Mouse (Mus musculus): Measurements from ENCODE around the gene Ttc39d. TPM values are rescaled to one million over a fixed set of nuclear protein-coding genes. Genes with fewer than 3 reads are reported as not detected.
"Not testable (repeated sequence)": the region's sequence is repeated elsewhere in the genome, so short reads cannot be mapped to it uniquely, and the experiment has no call there.

Gene Ttc39d
- polyA plus RNA-seq, 1 experiment: not detected

- H3K4me3 ChIP-seq (replicated peaks; ENCODE audit: control insufficient read depth, low read depth, low read length): peak overlapping the region; percentile 97
- 0% methylated on average over 34 of the region's 36 CpGs for WGBS
- H3K27ac ChIP-seq (ENCODE audit: control insufficient read depth, insufficient read depth, low read depth, low read length, poor library complexity): peak overlapping the region; percentile 97
- H3K4me1 ChIP-seq (ENCODE audit: control insufficient read depth, insufficient read depth, low read length): no peaks in the 10 kb centered on the region; the same call in 1 of the 2 replicates
- no peak for TF ChIP-seq POLR2A (IDR thresholded peaks at IDR 0.05; ENCODE audit: borderline replicate concordance, control insufficient read depth, low read depth, low read length)
- TF ChIP-seq CTCF (IDR thresholded peaks at IDR 0.05; ENCODE audit: control insufficient read depth, insufficient read depth, low read length): no peak
Measured at GRCm38 (mm10) chr17:80206301-80206670, 974 bp upstream of the Ttc39d start.

DNA sequence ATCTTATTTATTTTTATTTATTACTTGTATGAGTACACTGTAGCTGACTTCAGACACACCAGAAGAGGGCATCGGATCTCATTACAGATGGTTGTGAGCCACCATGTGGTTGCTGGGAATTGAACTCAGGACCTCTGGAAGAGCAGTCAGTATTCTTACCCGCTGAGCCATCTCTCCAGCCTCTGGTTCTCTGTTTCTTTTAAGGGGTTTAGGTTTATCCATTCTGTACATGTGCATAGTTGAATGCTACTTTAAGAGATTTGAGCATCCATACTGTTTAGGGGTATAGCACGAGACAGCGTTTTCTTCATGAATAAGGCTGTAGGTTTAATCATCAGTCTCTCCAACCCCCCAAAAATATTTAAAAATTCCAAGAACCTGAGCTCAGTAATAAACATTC, 6.7 kb downstream of the Ttc39d start:
- not testable (repeated sequence) for H3K27ac ChIP-seq (ENCODE audit: control insufficient read depth, insufficient read depth, low read depth, low read length, poor library complexity); H3K4me1 ChIP-seq (ENCODE audit: control insufficient read depth, insufficient read depth, low read length); H3K4me3 ChIP-seq (replicated peaks; ENCODE audit: control insufficient read depth, low read depth, low read length)
- WGBS: 91% methylated on average over 4 of the region's 4 CpGs

- TF ChIP-seq CTCF (IDR thresholded peaks at IDR 0.05; ENCODE audit: control insufficient read depth, insufficient read depth, low read length) (no peak), POLR2A (IDR thresholded peaks at IDR 0.05; ENCODE audit: borderline replicate concordance, control insufficient read depth, low read depth, low read length) (no peak)
- Histone ChIP-seq H3K4me3 (replicated peaks; ENCODE audit: control insufficient read depth, low read depth, low read length) (no peak overlapping the region), H3K27ac (ENCODE audit: control insufficient read depth, insufficient read depth, low read depth, low read length, poor library complexity) (no peak overlapping the region), H3K4me1 (ENCODE audit: control insufficient read depth, insufficient read depth, low read length) (no peaks in the 10 kb centered on the region; the same call in 1 of the 2 replicates)
- WGBS: 87% methylated on average over 2 of the region's 2 CpGs
Measured at GRCm38 (mm10) chr17:80220131-80220530, 12.9 kb downstream of the Ttc39d start.

GRCm38 (mm10) chr17:80221202-80221601, 13.9 kb downstream of the Ttc39d start:
- TF ChIP-seq CTCF (IDR thresholded peaks at IDR 0.05; ENCODE audit: control insufficient read depth, insufficient read depth, low read length): no peak
- TF ChIP-seq POLR2A (IDR thresholded peaks at IDR 0.05; ENCODE audit: borderline replicate concordance, control insufficient read depth, low read depth, low read length): no peak
- no peak overlapping the region for H3K27ac ChIP-seq (ENCODE audit: control insufficient read depth, insufficient read depth, low read depth, low read length, poor library complexity)
- WGBS: 62% methylated on average over 9 of the region's 9 CpGs
- H3K4me3 ChIP-seq (replicated peaks; ENCODE audit: control insufficient read depth, low read depth, low read length): no peak overlapping the region
- H3K4me1 ChIP-seq (ENCODE audit: control insufficient read depth, insufficient read depth, low read length): no peaks in the 10 kb centered on the region; the same call in 1 of the 2 replicates

GRCm38 (mm10) chr17:80221890-80222628, 14.8 kb downstream of the Ttc39d start:
- Histone ChIP-seq H3K4me3 (replicated peaks; ENCODE audit: control insufficient read depth, low read depth, low read length) (no peak overlapping the region), H3K27ac (ENCODE audit: control insufficient read depth, insufficient read depth, low read depth, low read length, poor library complexity) (no peak overlapping the region), H3K4me1 (ENCODE audit: control insufficient read depth, insufficient read depth, low read length) (no peaks in the 10 kb centered on the region; the same call in 1 of the 2 replicates)
- 52% methylated on average over 3 of the region's 3 CpGs for WGBS
- peak; percentile 50; the same call in 1 of the 2 replicates for TF ChIP-seq CTCF (IDR thresholded peaks at IDR 0.05; ENCODE audit: control insufficient read depth, insufficient read depth, low read length)
- TF ChIP-seq POLR2A (IDR thresholded peaks at IDR 0.05; ENCODE audit: borderline replicate concordance, control insufficient read depth, low read depth, low read length): no peak

DNA sequence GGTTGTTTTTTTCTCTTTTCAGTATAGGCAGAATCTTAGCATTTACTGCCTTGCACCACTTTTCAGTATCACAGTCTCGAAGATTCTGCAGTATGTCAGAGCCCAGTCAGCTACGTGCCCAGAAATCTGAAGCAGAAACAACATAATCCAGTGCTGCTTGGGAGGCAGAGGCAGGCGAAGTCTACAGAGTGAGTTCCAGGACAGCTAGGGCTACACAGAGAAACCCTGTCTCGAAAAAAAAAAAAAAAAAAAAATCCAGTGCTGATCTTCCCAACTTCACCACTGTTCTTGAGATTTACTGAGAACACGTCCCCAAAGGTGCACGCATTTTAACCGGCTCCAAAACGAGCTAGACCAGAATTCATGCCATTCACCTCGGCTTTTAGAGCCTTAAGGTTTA, 16.6 kb downstream of the Ttc39d start:
- 6% methylated on average over 9 of the region's 9 CpGs for WGBS
- peak overlapping the region; percentile 64 for H3K4me3 ChIP-seq (replicated peaks; ENCODE audit: control insufficient read depth, low read depth, low read length)
- TF ChIP-seq CTCF (IDR thresholded peaks at IDR 0.05; ENCODE audit: control insufficient read depth, insufficient read depth, low read length) (no peak), POLR2A (IDR thresholded peaks at IDR 0.05; ENCODE audit: borderline replicate concordance, control insufficient read depth, low read depth, low read length) (no peak)

GRCm38 (mm10) chr17:80224326-80225116, 17.3 kb downstream of the Ttc39d start, which contains the start of gene Gemin6:
TSS of gene Gemin6 (plus strand) at chr17:80224441.
- WGBS: under 1% methylated on average over 33 of the region's 33 CpGs
- peak; percentile 72; the same call in 1 of the 2 replicates for TF ChIP-seq POLR2A (IDR thresholded peaks at IDR 0.05; ENCODE audit: borderline replicate concordance, control insufficient read depth, low read depth, low read length)
- no peak for TF ChIP-seq CTCF (IDR thresholded peaks at IDR 0.05; ENCODE audit: control insufficient read depth, insufficient read depth, low read length)
- H3K4me3 ChIP-seq (replicated peaks; ENCODE audit: control insufficient read depth, low read depth, low read length): peak within 1 kb of the TSS; percentile 64
- peak within 1 kb of the TSS; percentile 27; the same call in 1 of the 2 replicates for H3K27ac ChIP-seq (ENCODE audit: control insufficient read depth, insufficient read depth, low read depth, low read length, poor library complexity)
- no peaks in the 10 kb centered on the region; the same call in 1 of the 2 replicates for H3K4me1 ChIP-seq (ENCODE audit: control insufficient read depth, insufficient read depth, low read length)

More for the DNA sequence above, 16.6 kb downstream of the Ttc39d start:
- H3K27ac ChIP-seq (ENCODE audit: control insufficient read depth, insufficient read depth, low read depth, low read length, poor library complexity): no peak overlapping the region
- H3K4me1 ChIP-seq (ENCODE audit: control insufficient read depth, insufficient read depth, low read length): no peaks in the 10 kb centered on the region; the same call in 1 of the 2 replicates

- not testable (repeated sequence) for H3K27ac ChIP-seq (ENCODE audit: control insufficient read depth, insufficient read depth, low read depth, low read length, poor library complexity); H3K4me1 ChIP-seq (ENCODE audit: control insufficient read depth, insufficient read depth, low read length)
- peak overlapping the region; percentile 64 for H3K4me3 ChIP-seq (replicated peaks; ENCODE audit: control insufficient read depth, low read depth, low read length)
- 45% methylated on average over 5 of the region's 5 CpGs for WGBS
Measured at GRCm38 (mm10) chr17:80225142-80225541, 17.9 kb downstream of the Ttc39d start.

All from bone marrow, adult 2 months (tissue).